Mouse (Mus musculus) neural tube, embryonic 15.5 days (tissue): ENCODE measurements at regions not wholly inside any gene's neighbourhood (a gene's known extent, or its start where the extent isn't known, plus 50 kb on each side); places are given as distances from the start of the nearest gene placed in this dataset.
"Not testable (repeated sequence)": the region's sequence is repeated elsewhere in the genome, so short reads cannot be mapped to it uniquely, and the experiment has no call there.

Experiments
- ATAC-seq: fragments of 200-750 bp; cut with Nextera tagmentation; 2 replicates; pipeline ENCODE4 v1.8.0; 2017; ENCODE audit warnings: mild to moderate bottlenecking, moderate TSS enrichment, moderate library complexity; ENCODE audit not compliant: low FRiP score
- H3K27ac ChIP-seq: fragments of 300-500 bp; sonication (generic); replicated peaks from 2 replicates; pipeline ENCODE4 v1.5.1; 2015; ENCODE audit warnings: mild to moderate bottlenecking, inconsistent platforms
- H3K27me3 ChIP-seq: fragments of 300-500 bp; sonication (generic); replicated peaks from 2 replicates; pipeline ENCODE4 v1.6.1; 2015; ENCODE audit warnings: inconsistent platforms
- H3K36me3 ChIP-seq: fragments of 300-500 bp; sonication (generic); 2 replicates; pipeline ENCODE4 v1.6.1; 2015; ENCODE audit warnings: inconsistent platforms
- H3K4me1 ChIP-seq: fragments of 300-500 bp; sonication (generic); 2 replicates; pipeline ENCODE4 v1.6.1; 2015; ENCODE audit warnings: inconsistent platforms
- H3K4me2 ChIP-seq: fragments of 300-500 bp; sonication (generic); 2 replicates; pipeline ENCODE4 v1.6.1; 2015; ENCODE audit warnings: inconsistent platforms, mild to moderate bottlenecking, moderate library complexity
- H3K4me3 ChIP-seq: fragments of 300-500 bp; sonication (generic); replicated peaks from 2 replicates; pipeline ENCODE4 v1.5.1; 2015; ENCODE audit warnings: mild to moderate bottlenecking, inconsistent platforms
- H3K9ac ChIP-seq: fragments of 300-500 bp; sonication (generic); replicated peaks from 2 replicates; pipeline ENCODE4 v1.6.1; 2015; ENCODE audit warnings: mild to moderate bottlenecking, inconsistent platforms
- H3K9me3 ChIP-seq: fragments of 300-500 bp; sonication (generic); replicated peaks from 2 replicates; pipeline ENCODE4 v1.6.1; 2016; ENCODE audit warnings: inconsistent platforms
- WGBS: fragments of 180-500 bp; shearing (Covaris S2); methylation state at CpG from one replicate; pipeline ENCODE4 v1.1.7; 2015; ENCODE audit warnings: mixed read lengths; 5-methylcytosine and 5-hydroxymethylcytosine counted together

DNA sequence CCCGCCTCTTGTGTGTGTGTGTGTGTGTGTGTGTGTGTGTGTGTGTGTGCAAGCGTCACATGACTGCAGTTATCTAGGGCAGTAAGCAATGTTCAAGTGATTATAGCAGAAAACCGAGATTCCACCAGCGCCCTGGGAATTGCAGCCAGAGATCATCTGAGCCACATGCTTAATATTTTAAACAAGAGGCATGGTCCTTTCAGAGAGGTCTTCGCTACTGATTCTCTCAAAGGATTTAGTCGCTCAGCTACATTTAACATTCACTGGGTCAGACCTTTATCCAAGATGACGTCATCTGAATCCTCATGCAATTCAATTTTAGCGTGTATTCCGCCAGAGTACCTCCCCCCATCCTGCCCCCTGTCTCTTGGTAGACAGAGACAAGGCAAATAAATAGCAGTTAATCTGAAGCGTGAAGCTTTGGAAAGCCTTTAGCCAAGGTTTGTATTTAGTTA, 104.0 kb upstream of the Gap43 start:
- H3K4me1 ChIP-seq: peaks cover 15% of the 10 kb centered on the region
- 30% methylated on average over 10 of the region's 10 CpGs for WGBS
- peak; percentile 76 for ATAC-seq
- H3K9me3 ChIP-seq: no peaks in the 10 kb centered on the region
- H3K4me3 ChIP-seq: peak overlapping the region; percentile 27
- H3K27me3 ChIP-seq: no peaks in the 10 kb centered on the region
- peak overlapping the region; percentile 57 for H3K4me2 ChIP-seq
- no peaks in the 10 kb centered on the region for H3K36me3 ChIP-seq
- peak overlapping the region; percentile 89 for H3K27ac ChIP-seq
- peak overlapping the region; percentile 45 for H3K9ac ChIP-seq

DNA sequence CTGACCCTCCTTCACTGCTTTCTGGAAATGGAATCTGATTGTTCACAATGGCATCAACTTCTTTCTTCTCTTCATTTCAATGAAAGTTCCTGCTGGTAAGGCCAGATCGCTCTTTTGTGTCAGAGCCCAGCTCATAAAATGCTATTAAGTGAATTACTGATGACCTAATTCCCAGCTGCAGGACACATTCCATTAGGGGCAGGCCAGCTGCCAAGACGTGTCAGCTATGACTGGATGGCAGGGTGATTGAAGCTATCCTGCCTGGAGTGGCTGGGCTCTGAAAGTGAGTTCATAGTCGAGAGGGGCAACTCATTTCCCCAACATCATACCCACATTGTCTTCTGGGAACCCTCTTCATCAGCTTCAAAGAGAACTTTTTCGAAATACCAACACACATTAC, 100.4 kb upstream of the Gap43 start:
- no peaks in the 10 kb centered on the region for H3K36me3 ChIP-seq
- no peaks in the 10 kb centered on the region for H3K9me3 ChIP-seq
- 21% methylated on average over 4 of the region's 4 CpGs for WGBS
- no peak overlapping the region for H3K9ac ChIP-seq
- H3K4me1 ChIP-seq: peaks cover 15% of the 10 kb centered on the region
- no peak overlapping the region for H3K27ac ChIP-seq
- no peaks in the 10 kb centered on the region for H3K27me3 ChIP-seq
- no peak for ATAC-seq
- H3K4me3 ChIP-seq: no peak overlapping the region
- no peak overlapping the region for H3K4me2 ChIP-seq

DNA sequence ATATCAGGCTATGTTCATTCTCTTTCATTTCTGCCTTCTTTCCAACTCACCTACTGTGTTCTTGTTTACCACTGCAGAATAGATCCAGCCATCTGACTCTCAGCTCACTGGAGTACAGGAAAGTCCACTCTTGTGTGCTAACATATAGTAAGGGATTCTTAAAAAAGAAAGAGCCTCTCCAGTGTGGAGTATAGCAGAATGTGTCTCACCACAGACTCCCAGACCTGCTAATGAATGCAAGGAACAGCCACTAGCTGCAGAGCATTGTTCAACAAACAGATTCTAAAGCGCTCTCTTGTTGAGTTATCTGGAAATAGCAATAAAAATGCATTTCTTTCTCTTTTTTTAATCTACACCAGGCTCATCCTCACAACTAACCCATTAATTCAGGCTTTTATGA, 91.1 kb upstream of the Gap43 start:
- H3K4me2 ChIP-seq: no peak overlapping the region
- H3K36me3 ChIP-seq: no peaks in the 10 kb centered on the region
- no peaks in the 10 kb centered on the region for H3K4me1 ChIP-seq
- no peak overlapping the region for H3K27ac ChIP-seq
- H3K4me3 ChIP-seq: no peak overlapping the region
- no peaks in the 10 kb centered on the region for H3K27me3 ChIP-seq
- H3K9me3 ChIP-seq: no peaks in the 10 kb centered on the region
- no peak overlapping the region for H3K9ac ChIP-seq
- 90% methylated on average over 1 of the region's 1 CpGs for WGBS
- ATAC-seq: no peak

DNA sequence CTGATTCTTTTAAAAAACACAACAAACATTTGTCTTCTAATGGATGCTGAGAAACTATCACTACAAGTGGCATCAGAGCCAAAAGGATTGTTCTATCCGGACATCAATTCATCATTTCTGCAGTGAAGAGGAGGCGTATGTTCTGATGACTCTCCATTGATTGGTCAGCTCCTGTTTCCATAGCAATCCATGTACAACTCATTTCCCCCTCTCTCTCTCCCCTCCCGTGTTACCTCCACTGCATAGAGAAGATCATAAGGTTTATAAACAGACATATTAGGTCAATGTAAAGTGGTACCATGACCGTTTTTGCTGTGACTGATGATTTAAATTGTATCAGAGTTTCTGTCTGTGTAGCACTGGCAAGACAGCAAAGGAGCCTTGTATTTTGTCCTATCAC, 76.2 kb upstream of the Gap43 start:
- Histone ChIP-seq H3K27me3 (no peaks in the 10 kb centered on the region), H3K27ac (no peak overlapping the region), H3K4me2 (no peak overlapping the region), H3K4me1 (no peaks in the 10 kb centered on the region), H3K9ac (no peak overlapping the region), H3K4me3 (no peak overlapping the region), H3K36me3 (no peaks in the 10 kb centered on the region), H3K9me3 (no peaks in the 10 kb centered on the region)
- 71% methylated on average over 4 of the region's 4 CpGs for WGBS
- no peak for ATAC-seq

DNA sequence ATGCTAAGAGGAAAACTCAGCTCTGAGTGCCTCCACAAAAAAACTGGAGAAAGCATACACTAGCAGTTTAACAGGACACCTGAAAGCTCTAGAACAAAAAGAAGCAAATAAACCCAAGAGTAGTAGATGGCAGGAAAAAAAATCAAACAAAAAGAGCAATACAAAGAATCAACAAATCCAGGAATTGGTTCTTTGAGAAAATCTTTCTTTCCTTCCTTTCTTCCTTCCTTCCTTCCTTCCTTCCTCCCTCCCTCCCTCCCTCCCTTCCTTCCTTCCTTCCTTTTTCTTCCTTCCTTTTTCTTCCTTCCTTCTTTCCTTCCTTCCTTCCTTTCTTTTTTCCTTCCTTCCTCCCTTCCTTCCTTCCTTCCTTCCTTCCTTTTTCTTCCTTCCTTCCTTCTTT, 71.6 kb upstream of the Gap43 start:
- H3K27me3 ChIP-seq: not testable (repeated sequence)

DNA sequence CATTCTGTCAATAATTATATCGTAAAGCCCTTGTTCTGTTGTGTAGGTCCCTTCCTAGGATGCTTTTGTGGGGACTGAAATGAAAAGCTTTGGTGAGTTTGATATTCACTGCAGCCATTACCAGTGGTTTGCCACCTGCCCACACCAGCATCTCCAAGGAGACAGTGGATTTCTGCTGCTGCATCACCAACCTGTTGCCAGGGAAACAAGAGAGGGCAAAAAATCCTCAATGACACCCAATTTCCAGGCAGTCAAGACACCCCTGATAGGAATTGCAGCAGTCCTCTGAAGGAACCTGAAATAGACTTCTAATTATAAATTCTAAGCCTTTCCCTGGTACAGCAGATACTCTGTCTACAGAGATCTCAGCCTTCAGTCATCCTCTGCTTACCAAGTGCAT, 56.1 kb upstream of the Gap43 start:
- H3K9me3 ChIP-seq: no peaks in the 10 kb centered on the region
- no peaks in the 10 kb centered on the region for H3K27me3 ChIP-seq
- no peaks in the 10 kb centered on the region for H3K4me1 ChIP-seq
- no peak overlapping the region for H3K4me2 ChIP-seq
- no peak overlapping the region for H3K4me3 ChIP-seq
- no peaks in the 10 kb centered on the region for H3K36me3 ChIP-seq
- H3K9ac ChIP-seq: no peak overlapping the region
- no peak for ATAC-seq
- WGBS: 35% methylated on average over 1 of the region's 1 CpGs
- H3K27ac ChIP-seq: no peak overlapping the region

More for the DNA sequence above, 71.6 kb upstream of the Gap43 start:
- not testable (repeated sequence) for ATAC-seq, H3K27ac ChIP-seq, H3K9me3 ChIP-seq, H3K4me2 ChIP-seq, H3K36me3 ChIP-seq, H3K4me1 ChIP-seq, H3K9ac ChIP-seq, H3K4me3 ChIP-seq
